Mouse (Mus musculus) cortical plate, adult 2 months (tissue): ENCODE data around the gene Cela2a.

Experiments used
- CTCF ChIP-seq: fragments of 200-500 bp; IDR thresholded peaks from 2 replicates; pipeline ENCODE4 v1.5.1; 2011; ENCODE audit warnings: mild to moderate bottlenecking, control low read depth, low read length; ENCODE audit not compliant: insufficient read depth; ENCODE audit errors: extremely low read depth
- POLR2A ChIP-seq: fragments of 200-500 bp; IDR thresholded peaks from 2 replicates; pipeline ENCODE4 v1.6.1; 2011; ENCODE audit warnings: mild to moderate bottlenecking, low read length, control low read depth; ENCODE audit not compliant: insufficient read depth; ENCODE audit errors: extremely low read depth

- TF ChIP-seq CTCF, result no peak
- TF ChIP-seq POLR2A, result no peak
Observed at GRCm38 (mm10) chr4:141845999-141846398, 20.0 kb upstream of the Cela2a start, which contains the start of gene Ctrc.
